Mouse (Mus musculus) small intestine, adult 2 months (tissue): Measurements from ENCODE around the gene Pde4d. TPM values are rescaled to one million over a fixed set of nuclear protein-coding genes. Genes with fewer than 3 reads are reported as not detected.

Source experiments
- H3K27ac ChIP-seq: fragments of 200-500 bp; 2 replicates; pipeline ENCODE4 v1.5.1; 2012; ENCODE audit warnings: low read depth, low read length, control low read depth, inconsistent platforms; ENCODE audit not compliant: insufficient read depth
- H3K27me3 ChIP-seq: fragments of 200-500 bp; 2 replicates; pipeline ENCODE4 v1.6.1; 2012; ENCODE audit warnings: mild to moderate bottlenecking, moderate library complexity, low read length, inconsistent platforms; ENCODE audit not compliant: control insufficient read depth, insufficient read depth
- H3K36me3 ChIP-seq: fragments of 200-500 bp; 2 replicates; pipeline ENCODE4 v1.6.1; 2012; ENCODE audit warnings: mild to moderate bottlenecking, low read length, control low read depth, inconsistent platforms; ENCODE audit not compliant: control insufficient read depth, insufficient read depth
- H3K4me1 ChIP-seq: fragments of 200-500 bp; 2 replicates; pipeline ENCODE4 v1.6.1; 2012; ENCODE audit warnings: low read length, inconsistent platforms, mixed read lengths; ENCODE audit not compliant: control insufficient read depth, insufficient read depth, insufficient read length
- H3K4me3 ChIP-seq: fragments of 200-500 bp; 2 replicates; pipeline ENCODE4 v1.5.1; 2012; ENCODE audit warnings: low read depth, mild to moderate bottlenecking, control low read depth, inconsistent platforms, low read length, moderate library complexity
- CTCF ChIP-seq: fragments of 200-500 bp; IDR thresholded peaks from 2 replicates; pipeline ENCODE4 v1.5.1; 2012; ENCODE audit warnings: low read depth, mild to moderate bottlenecking, control low read depth, inconsistent platforms, low read length, moderate library complexity, mixed read lengths; ENCODE audit not compliant: insufficient replicate concordance, insufficient read length; ENCODE audit errors: extremely low read depth
- POLR2A ChIP-seq: fragments of 200-500 bp; IDR thresholded peaks from 2 replicates; pipeline ENCODE4 v1.6.1; 2012; ENCODE audit warnings: low read depth, mild to moderate bottlenecking, control low read depth, inconsistent platforms, low read length, moderate library complexity
- WGBS: fragments of 180-500 bp; shearing (Covaris S2); methylation state at CpG from one replicate; pipeline ENCODE4 v1.1.7; 2018; 5-methylcytosine and 5-hydroxymethylcytosine counted together
- polyA plus RNA-seq: library from polyadenylated mRNA; depleted of rRNA; stranded (reverse); fragments of >200 nt; gene quantifications from 2 replicates; pipeline ENCODE4 v1.2.3, GENCODE M21; 2012

Pde4d gene
- polyA plus RNA-seq, 1 experiment, result 8.4 TPM

- H3K4me1 ChIP-seq, result no peaks in the 10 kb centered on the region
- H3K27me3 ChIP-seq, result no peaks in the 10 kb centered on the region
- WGBS, result 68% methylated on average over 5 of the region's 5 CpGs
- no peaks in the 10 kb centered on the region for H3K36me3 ChIP-seq
- no peak overlapping the region for H3K4me3 ChIP-seq
- no peak for TF ChIP-seq POLR2A
- TF ChIP-seq CTCF, result no peak
- H3K27ac ChIP-seq, result no peak overlapping the region
These were observed 924.7 kb downstream of the Pde4d start for GRCm38 (mm10) chr13:109374465-109374864.

- Histone ChIP-seq H3K36me3 (no peaks in the 10 kb centered on the region), H3K4me1 (no peaks in the 10 kb centered on the region), H3K4me3 (no peak overlapping the region), H3K27ac (no peak overlapping the region), H3K27me3 (no peaks in the 10 kb centered on the region)
- TF ChIP-seq CTCF, result no peak
- no peak for TF ChIP-seq POLR2A
- 83% methylated on average over 1 of the region's 1 CpGs for WGBS
These were observed 926.9 kb downstream of the Pde4d start for GRCm38 (mm10) chr13:109376681-109377080.

- no peaks in the 10 kb centered on the region for H3K27me3 ChIP-seq
These were observed 930.4 kb downstream of the Pde4d start for GRCm38 (mm10) chr13:109380149-109380548.

GRCm38 (mm10) chr13:109388626-109389220, 939.0 kb downstream of the Pde4d start:
- no peaks in the 10 kb centered on the region for H3K27me3 ChIP-seq
- 69% methylated on average over 8 of the region's 8 CpGs for WGBS
- H3K36me3 ChIP-seq, result no peaks in the 10 kb centered on the region
- no peak overlapping the region for H3K4me3 ChIP-seq
- H3K27ac ChIP-seq, result no peak overlapping the region
- no peaks in the 10 kb centered on the region for H3K4me1 ChIP-seq
- TF ChIP-seq POLR2A (no peak), CTCF (no peak)

More at GRCm38 (mm10) chr13:109380149-109380548, 930.4 kb downstream of the Pde4d start:
- no peaks in the 10 kb centered on the region for H3K4me1 ChIP-seq
- no peak overlapping the region for H3K4me3 ChIP-seq
- TF ChIP-seq POLR2A (no peak), CTCF (no peak)
- H3K36me3 ChIP-seq, result no peaks in the 10 kb centered on the region
- no peak overlapping the region for H3K27ac ChIP-seq
- WGBS, result 94% methylated on average over 2 of the region's 2 CpGs

- TF ChIP-seq CTCF (no peak), POLR2A (no peak)
These were observed 952.6 kb downstream of the Pde4d start for GRCm38 (mm10) chr13:109402396-109402795.

GRCm38 (mm10) chr13:109402936-109403335, 953.2 kb downstream of the Pde4d start:
- Histone ChIP-seq H3K4me3 (no peak overlapping the region), H3K36me3 (no peaks in the 10 kb centered on the region), H3K27ac (no peak overlapping the region), H3K27me3 (no peaks in the 10 kb centered on the region), H3K4me1 (no peaks in the 10 kb centered on the region)
- 67% methylated on average over 2 of the region's 2 CpGs for WGBS
- TF ChIP-seq POLR2A (no peak), CTCF (no peak)

More at GRCm38 (mm10) chr13:109402396-109402795, 952.6 kb downstream of the Pde4d start:
- Histone ChIP-seq H3K27me3 (no peaks in the 10 kb centered on the region), H3K4me3 (no peak overlapping the region), H3K4me1 (no peaks in the 10 kb centered on the region), H3K27ac (no peak overlapping the region), H3K36me3 (no peaks in the 10 kb centered on the region)
- 83% methylated on average over 4 of the region's 4 CpGs for WGBS

GRCm38 (mm10) chr13:109406341-109406740, 956.6 kb downstream of the Pde4d start:
- no peak for TF ChIP-seq POLR2A
- TF ChIP-seq CTCF, result no peak
- H3K27me3 ChIP-seq, result no peaks in the 10 kb centered on the region
- no peaks in the 10 kb centered on the region for H3K36me3 ChIP-seq
- no peak overlapping the region for H3K4me3 ChIP-seq
- WGBS, result 87% methylated on average over 8 of the region's 8 CpGs
- no peak overlapping the region for H3K27ac ChIP-seq
- H3K4me1 ChIP-seq, result no peaks in the 10 kb centered on the region
